Mouse (Mus musculus) layer of hippocampus, adult 8-10 months (tissue): ENCODE measurements around the gene Fam43a. TPM values are rescaled to one million over a fixed set of nuclear protein-coding genes. Genes with fewer than 3 reads are reported as not detected.

ENCODE experiments used
- DNase-seq, 2 experiments: peaks; one replicate each; pipeline ENCODE4 v3.0.0; 2022; ENCODE audit warnings: low spot score in 2 of 2
- total RNA-seq, 4 experiments: library from RNA; stranded (reverse); gene quantifications; 2 replicates each; pipeline ENCODE4 v1.2.4; 2022

Fam43a gene
- total RNA-seq, 4 experiments from 2014 or later: 9.4 to 10.9 (median 9.7) TPM

- no peak for DNase-seq
Measured at GRCm38 (mm10) chr16:30628401-30628800, 28.9 kb downstream of the Fam43a start.

GRCm38 (mm10) chr16:30629509-30629908 is 30.0 kb downstream of the Fam43a start:
- DNase-seq: no peak

GRCm38 (mm10) chr16:30633906-30634746 is 34.6 kb downstream of the Fam43a start:
- DNase-seq: no peak

DNA sequence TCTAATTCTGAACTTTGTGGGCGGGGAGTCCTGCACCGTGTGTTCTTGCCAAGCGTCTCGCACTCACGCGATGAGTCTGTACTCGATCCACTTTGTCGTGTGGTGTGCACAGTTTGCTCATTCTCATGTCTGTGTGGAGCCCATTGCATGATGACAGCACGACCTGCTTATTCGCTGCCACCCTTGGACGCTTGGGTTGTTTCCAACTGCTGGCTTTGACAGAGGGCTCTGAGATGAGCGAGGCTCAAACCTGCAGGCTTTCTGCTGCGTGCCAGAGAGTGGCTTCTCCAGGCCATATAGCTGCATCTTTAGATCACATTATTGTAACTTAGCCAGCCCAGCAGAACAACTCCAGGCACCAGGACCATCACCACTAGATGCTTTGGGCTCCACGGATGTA is 39.1 kb downstream of the Fam43a start:
- no peak for DNase-seq

GRCm38 (mm10) chr16:30640591-30640990 is 41.1 kb downstream of the Fam43a start:
- DNase-seq: no peak

DNA sequence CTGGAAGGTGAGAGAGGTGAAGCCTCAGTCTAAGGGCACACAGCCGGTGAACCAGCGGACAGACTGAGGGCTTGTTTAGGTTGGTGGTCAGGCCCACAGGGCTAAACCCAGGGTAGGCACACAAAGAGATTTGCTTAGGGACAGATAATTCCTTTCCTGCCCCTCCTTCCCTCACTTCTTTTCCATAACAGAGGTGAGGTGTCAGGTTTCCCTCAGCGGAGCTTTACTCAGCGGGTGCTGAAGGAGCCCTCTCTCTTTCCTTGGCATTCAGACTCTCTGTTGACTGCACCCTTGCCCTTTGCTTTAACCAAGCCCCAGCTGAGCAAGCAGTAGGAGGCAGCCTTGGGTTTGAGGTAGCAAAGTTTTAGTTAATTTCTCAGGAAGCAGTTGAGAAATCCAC is 41.9 kb downstream of the Fam43a start:
- no peak for DNase-seq

DNA sequence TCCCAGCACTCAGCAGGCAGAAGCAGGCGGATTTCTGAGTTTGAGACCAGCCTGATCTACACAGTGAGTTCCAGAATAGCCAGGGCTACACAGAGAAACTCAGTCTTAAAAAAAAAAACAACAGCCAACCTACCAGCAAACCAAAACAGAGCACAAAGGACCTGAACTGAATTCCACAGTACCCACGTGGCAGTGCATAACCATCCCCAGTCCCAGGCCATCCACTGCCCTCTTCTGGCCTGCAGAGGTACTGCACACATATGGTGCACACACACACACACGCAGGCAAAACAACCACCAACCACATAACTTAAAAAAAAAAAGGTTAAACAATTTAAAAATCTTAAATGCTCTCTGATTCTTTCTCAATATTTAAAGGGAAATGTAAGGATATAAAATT is 42.7 kb downstream of the Fam43a start:
- DNase-seq: no peak

DNA sequence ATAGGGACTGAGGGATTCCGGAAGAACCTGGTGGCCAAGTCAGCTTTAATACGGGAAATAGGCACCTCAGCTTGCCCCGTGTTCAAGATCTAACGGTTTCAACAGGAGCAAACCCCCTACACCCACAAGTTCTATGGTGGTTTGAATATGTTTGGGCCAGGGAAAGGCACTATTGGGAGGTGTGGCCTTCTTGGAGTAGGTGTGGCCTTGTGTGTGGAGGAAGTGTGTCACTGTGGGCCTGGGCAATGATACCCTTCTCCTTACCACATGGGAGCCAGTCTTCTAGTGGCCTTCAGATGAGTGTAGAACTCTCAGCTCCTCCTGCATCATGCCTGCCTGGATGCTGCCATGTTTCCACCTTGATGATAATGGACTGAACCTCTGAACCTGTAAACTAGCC is 45.5 kb downstream of the Fam43a start:
- no peak for DNase-seq

DNA sequence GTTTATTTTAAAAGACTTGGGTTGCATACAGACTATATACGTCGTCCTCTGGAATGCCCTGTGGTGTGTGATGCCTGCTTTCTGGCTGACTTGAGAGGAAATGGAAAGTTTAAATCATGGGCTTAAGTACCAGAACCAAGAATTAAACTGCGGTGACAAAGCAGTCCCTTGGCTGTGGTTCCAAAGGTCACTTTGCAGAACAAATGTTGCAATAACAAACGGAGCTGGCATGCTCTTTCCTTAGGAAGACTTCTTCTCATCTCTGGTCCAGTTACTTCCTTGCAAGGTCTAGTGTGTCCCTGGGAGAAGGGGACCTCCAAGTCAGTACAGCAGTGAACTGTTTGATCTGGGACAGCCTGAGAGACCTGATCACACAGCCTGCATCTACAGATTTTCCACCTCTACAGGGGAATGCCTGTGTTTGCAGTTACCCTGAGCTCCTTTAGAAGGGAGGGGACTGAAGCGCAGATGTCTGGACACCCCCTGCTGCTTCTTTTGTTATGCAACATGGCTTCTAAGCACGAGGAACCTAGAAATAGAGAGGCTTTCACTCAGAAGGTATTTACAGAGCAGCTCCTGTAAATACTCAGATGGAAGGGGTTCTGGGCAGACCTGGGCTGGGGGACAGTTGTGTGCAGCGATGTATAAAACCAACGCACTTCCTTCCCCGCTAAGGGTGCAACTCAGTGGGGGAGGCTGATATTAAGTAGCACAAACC is 46.5 kb downstream of the Fam43a start:
- no peak for DNase-seq

GRCm38 (mm10) chr16:30646856-30647255 is 47.3 kb downstream of the Fam43a start:
- no peak for DNase-seq

DNA sequence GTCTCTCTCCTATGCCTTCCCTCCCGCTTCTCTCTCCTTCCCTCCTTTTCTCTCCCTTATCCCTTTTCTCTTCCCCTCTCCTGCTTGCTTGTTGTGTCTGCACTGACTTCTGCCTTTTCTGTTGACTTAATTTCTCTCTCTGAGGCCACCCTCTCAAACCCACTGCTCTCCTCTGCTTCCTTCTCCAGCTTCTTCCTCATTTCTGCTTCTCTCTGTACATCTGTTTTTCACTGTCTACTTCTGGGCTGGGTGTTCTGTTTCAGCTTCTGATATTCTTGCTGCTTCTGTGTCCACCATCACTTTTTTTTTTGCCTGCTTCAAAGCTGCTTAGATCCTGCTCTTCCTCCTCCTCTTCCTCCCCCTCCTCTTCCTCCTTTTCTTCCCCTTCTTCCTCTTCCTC is 51.8 kb downstream of the Fam43a start:
- DNase-seq: no peak

Other genes with a start within 250 kb of the Fam43a start
- gene Atp13a3, start 193.7 kb upstream of the Fam43a start, total RNA-seq: 10 to 100 TPM; 63.5 to 84.2 (median 66.8) TPM
- gene Tmem44, start 48.9 kb upstream of the Fam43a start, total RNA-seq: 10 to 100 TPM; 33.4 to 39.9 (median 35.1) TPM
- gene Lsg1, start 12.1 kb upstream of the Fam43a start, total RNA-seq: 10 to 100 TPM; 18.7 to 24.6 (median 21.0) TPM